Mouse (Mus musculus): ENCODE measurements at regions not wholly inside any gene's neighbourhood (a gene's known extent, or its start where the extent isn't known, plus 50 kb on each side); places are given as distances from the start of the nearest gene placed in this dataset.

- no peak for DNase-seq (ENCODE audit: low read depth, low spot score)
Observed at GRCm38 (mm10) chr8:112219656-112220055, 204.8 kb upstream of the Gm6793 start.

GRCm38 (mm10) chr8:112212170-112212569 is 197.3 kb upstream of the Gm6793 start:
- no peak for DNase-seq (ENCODE audit: low read depth, low spot score)

GRCm38 (mm10) chr8:112196423-112196822 is 181.6 kb upstream of the Gm6793 start:
- DNase-seq (ENCODE audit: low read depth, low spot score): no peak

- no peak for DNase-seq (ENCODE audit: low read depth, low spot score)
Observed at GRCm38 (mm10) chr8:112195880-112196279, 181.0 kb upstream of the Gm6793 start.

- no peak for DNase-seq (ENCODE audit: low read depth, low spot score)
Observed at GRCm38 (mm10) chr8:112191846-112192245, 177.0 kb upstream of the Gm6793 start.

- DNase-seq (ENCODE audit: low read depth, low spot score): no peak
Observed at GRCm38 (mm10) chr8:112189698-112190097, 174.9 kb upstream of the Gm6793 start.

- DNase-seq (ENCODE audit: low read depth, low spot score): no peak
Observed at GRCm38 (mm10) chr8:112170184-112170583, 155.3 kb upstream of the Gm6793 start.

- no peak for DNase-seq (ENCODE audit: low read depth, low spot score)
Observed at GRCm38 (mm10) chr8:112156656-112157055, 141.8 kb upstream of the Gm6793 start.

GRCm38 (mm10) chr8:112138924-112139323 is 124.1 kb upstream of the Gm6793 start:
- DNase-seq (ENCODE audit: low read depth, low spot score): no peak

GRCm38 (mm10) chr8:112130196-112130595 is 115.4 kb upstream of the Gm6793 start:
- DNase-seq (ENCODE audit: low read depth, low spot score): no peak

- peak; percentile 13 for DNase-seq (ENCODE audit: low read depth, low spot score)
Observed at GRCm38 (mm10) chr8:112128833-112129518, 114.1 kb upstream of the Gm6793 start.

GRCm38 (mm10) chr8:112111950-112112349 is 97.1 kb upstream of the Gm6793 start:
- DNase-seq (ENCODE audit: low read depth, low spot score): no peak

GRCm38 (mm10) chr8:112097883-112098635 is 83.2 kb upstream of the Gm6793 start:
- peak; percentile 14 for DNase-seq (ENCODE audit: low read depth, low spot score)

- no peak for DNase-seq (ENCODE audit: low read depth, low spot score)
Observed at GRCm38 (mm10) chr8:112094881-112095280, 80.0 kb upstream of the Gm6793 start.

- DNase-seq (ENCODE audit: low read depth, low spot score): no peak
Observed at GRCm38 (mm10) chr8:112093554-112093953, 78.7 kb upstream of the Gm6793 start.

- no peak for DNase-seq (ENCODE audit: low read depth, low spot score)
Observed at GRCm38 (mm10) chr8:112092831-112093230, 78.0 kb upstream of the Gm6793 start.

GRCm38 (mm10) chr8:112078621-112079020 is 63.8 kb upstream of the Gm6793 start:
- no peak for DNase-seq (ENCODE audit: low read depth, low spot score)

- DNase-seq (ENCODE audit: low read depth, low spot score): no peak
Observed at GRCm38 (mm10) chr8:112072205-112072604, 57.4 kb upstream of the Gm6793 start.

- no peak for DNase-seq (ENCODE audit: low read depth, low spot score)
Observed at GRCm38 (mm10) chr8:112070251-112070650, 55.4 kb upstream of the Gm6793 start.
